Comparison of ENCODE assay signal across 16 mouse cellular contexts in genomic region chr14:118765951-118766350, GRCm38 (mm10). TPM values are rescaled to one million over a fixed set of nuclear protein-coding genes. Genes with fewer than 3 reads are reported as not detected.
"Had no signal": no experiment of that assay in that cellular context is flagged by ENCODE, and none has a peak within 500 bp of the region (broad histone marks: within the 10 kb centered on the region; RNA-seq: fewer than 3 reads in every experiment).

No protein-coding gene starts in this region.

- H3K4me3 ChIP-seq: layer of hippocampus, adult 2 months; limb, embryonic 13.5 days; liver, embryonic 13.5 days; midbrain, embryonic 15.5 days; neural tube, embryonic 12.5 days had no signal

- H3K9me3 ChIP-seq: limb, embryonic 13.5 days; liver, embryonic 13.5 days; midbrain, embryonic 15.5 days; neural tube, embryonic 12.5 days had no signal

- H3K4me1 ChIP-seq: limb, embryonic 13.5 days; midbrain, embryonic 15.5 days; neural tube, embryonic 12.5 days had no signal

- ATAC-seq: lung, postnatal 0 days; midbrain, embryonic 15.5 days had no signal

- H3K27me3 ChIP-seq: liver, embryonic 13.5 days; midbrain, embryonic 15.5 days; neural tube, embryonic 12.5 days had no signal

- H3K27ac ChIP-seq: layer of hippocampus, adult 2 months; limb, embryonic 13.5 days; liver, embryonic 13.5 days; midbrain, embryonic 15.5 days; neural tube, embryonic 12.5 days had no signal

- H3K36me3 ChIP-seq: limb, embryonic 13.5 days; liver, embryonic 13.5 days; midbrain, embryonic 15.5 days; neural tube, embryonic 12.5 days had no signal

- H3K9ac ChIP-seq: limb, embryonic 13.5 days; liver, embryonic 13.5 days; midbrain, embryonic 15.5 days; neural tube, embryonic 12.5 days had no signal

- H3K4me2 ChIP-seq: limb, embryonic 13.5 days; liver, embryonic 13.5 days; midbrain, embryonic 11.5 days; midbrain, embryonic 15.5 days; neural tube, embryonic 12.5 days had no signal

- DNase-seq: kidney, postnatal 10 days; kidney, postnatal 4 days; left cerebral cortex, postnatal 4 days; liver, embryonic 13.5 days; lung, adult 2 months; right cerebral cortex, postnatal 4 days; spleen, adult 18-20 months; thymus, adult 18-20 months; thymus, postnatal 14 days had no signal

RNA-seq across cellular contexts. Expression of gene Cldn10, which starts 21.8 kb away (rescaled TPM):
- total RNA-seq: monocyte, adult 5-6 weeks had no signal
